Mouse (Mus musculus): ENCODE data around the gene Tec.
A peak's percentile ranks its signal among the peaks of the same experiment; 100 is the strongest.

Gene Tec

DNA sequence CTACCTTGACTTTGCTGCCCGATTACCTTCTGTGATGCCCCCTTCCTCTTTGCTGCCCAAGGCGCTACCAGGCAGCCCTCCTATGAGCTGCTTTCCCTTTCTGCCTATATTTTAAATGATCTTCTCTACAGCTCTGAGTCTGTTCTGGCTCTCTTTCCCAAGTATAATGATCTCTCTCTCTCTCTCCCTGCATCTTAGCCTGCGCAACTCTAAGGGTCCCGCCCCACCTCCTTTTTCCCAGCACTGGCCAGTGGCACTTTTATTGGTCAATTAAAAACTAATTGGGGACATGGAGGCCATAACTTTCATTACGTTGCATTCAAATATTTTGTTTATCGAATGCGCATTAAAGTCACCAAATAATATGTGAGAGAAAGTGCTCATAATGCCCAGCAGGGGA is 20.0 kb upstream of the Tec start:
- DNase-seq = no peak

DNA sequence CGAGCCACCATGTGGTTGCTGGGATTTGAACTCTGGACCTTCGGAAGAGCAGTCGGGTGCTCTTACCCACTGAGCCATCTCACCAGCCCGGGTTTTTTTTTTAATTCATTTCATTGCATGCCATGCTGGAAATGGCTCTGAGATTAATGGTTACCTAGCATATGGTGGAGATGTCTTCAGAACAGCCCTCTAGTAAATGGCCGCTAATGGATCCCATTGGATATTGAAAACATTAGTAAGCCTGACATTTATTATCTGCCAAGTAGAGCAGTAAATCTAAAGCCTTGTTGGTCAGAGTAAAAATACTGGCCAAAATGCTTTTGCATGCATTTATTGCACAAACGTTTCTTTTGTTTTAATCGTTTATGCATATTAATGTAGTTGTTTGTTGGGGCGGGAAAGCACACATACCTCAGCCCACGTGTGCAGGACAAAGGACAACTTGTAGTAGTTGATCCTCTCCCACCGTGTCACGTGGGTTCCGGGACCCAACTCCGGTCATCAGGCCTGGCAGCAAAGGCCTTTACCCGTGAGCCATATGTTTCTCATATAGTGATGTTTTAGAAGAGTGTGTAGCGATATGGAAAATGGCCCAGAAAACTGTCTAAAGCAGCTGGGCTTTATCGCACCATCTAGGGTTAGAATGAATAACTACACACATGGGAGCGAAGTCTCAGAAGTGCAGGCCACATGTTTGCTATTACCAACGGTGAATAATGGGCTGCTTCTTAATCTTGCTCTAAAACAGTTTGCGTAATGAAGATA is 18.4 kb upstream of the Tec start:
- DNase-seq = no peak

DNA sequence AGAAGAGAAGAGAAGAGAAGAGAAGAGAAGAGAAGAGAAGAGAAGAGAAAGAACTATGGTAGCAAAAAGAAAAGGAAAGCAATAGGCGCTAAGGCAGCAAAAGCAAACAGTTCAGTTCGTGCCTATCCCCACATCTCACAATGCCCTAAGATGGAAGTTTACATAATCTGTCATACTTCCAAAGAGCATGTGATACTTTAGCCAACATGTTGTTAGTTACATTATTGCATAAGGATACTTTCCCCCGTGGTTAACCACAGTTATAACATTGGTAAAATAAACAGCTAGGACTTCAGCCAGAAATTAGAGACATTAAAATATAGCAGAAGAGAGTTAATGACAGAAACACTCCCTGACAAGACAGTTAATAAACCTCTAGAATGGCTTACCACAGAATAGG is 15.4 kb upstream of the Tec start:
- no peak for DNase-seq

DNA sequence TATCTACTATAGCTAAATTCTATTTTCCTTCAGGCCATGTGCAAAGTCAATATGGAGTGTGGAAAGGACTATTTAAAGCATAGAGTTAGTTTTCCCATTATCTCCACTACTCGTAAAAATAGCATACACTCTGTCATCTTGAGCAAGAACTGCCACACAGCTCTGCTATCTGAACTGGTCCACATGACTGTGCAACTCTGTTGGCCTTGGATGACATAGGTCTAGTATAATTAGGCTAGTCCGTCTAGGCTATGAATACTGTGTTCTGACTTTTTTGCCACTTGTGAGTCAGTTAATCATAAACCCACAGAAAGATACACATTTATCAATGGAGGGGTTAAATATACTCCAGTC is 14.1 kb upstream of the Tec start:
- DNase-seq = no peak

DNA sequence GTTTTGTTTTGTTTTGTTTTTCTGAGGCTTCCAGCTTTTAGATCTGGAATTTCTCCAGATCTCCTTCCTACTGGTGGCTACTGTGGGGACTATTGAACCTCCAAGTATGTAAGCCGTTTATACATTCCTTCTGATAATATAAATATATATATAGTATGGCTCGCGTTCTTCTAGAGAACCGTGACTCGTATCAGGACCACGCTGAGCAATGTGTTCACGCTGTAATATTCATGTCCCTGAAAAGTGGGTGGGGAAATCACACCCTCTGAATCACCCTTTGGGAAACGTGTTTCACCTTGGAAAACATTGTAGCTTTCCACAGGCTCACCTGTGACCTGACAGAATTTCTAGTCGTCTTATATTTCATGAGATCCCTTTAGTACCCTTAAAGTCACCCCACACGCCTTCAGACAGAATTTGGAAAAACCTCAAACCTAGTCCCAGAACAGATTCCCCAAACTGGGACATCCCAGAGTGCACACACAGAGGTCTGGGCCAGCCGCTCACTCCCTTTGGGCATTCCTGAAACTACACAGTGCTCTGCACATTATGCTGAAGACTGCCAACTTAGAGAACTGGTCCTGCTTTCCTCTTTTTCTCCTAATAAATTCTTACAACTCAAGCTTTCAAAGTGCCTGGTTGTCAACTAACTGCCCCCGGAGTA is 13.6 kb upstream of the Tec start:
- no peak for DNase-seq

DNA sequence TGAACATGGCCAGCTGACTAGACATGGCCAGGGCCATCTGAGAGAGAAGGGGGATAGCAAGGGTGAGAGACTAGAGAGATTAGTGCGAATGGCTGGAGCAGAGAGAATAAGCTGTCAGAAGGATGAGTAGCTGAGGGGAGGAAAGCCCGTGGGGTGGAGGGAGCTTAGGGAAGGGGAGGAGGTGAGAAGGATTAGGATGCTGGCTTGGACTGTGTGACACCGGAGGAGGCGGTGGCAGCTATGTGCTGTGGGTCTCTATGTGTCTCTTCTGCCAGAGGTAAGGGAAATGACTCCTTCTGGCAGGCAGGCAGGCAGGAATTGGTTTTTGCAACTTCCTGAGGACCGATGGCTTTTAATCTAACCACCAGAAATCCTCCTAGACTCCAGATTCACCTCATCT is 11.5 kb upstream of the Tec start:
- no peak for DNase-seq

DNA sequence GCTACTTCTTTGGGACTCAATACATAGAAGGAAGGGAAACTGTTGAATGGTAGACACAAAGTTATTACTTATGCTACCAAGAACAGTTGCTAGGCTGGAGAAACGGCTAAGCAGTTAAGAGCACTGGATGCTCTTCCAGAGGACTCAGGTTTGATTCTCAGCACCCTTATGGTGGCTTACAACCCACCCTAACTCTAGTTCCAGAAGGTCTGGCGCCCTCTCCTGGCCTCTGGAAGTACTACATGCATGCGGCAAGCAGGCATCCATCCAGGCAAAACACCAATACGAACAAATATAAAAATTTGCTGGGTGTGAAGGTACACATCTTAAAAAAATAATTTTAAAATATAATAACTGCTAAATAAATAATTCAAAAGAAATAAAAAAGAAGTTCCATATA is 2.8 kb upstream of the Tec start:
- DNase-seq = no peak

DNA sequence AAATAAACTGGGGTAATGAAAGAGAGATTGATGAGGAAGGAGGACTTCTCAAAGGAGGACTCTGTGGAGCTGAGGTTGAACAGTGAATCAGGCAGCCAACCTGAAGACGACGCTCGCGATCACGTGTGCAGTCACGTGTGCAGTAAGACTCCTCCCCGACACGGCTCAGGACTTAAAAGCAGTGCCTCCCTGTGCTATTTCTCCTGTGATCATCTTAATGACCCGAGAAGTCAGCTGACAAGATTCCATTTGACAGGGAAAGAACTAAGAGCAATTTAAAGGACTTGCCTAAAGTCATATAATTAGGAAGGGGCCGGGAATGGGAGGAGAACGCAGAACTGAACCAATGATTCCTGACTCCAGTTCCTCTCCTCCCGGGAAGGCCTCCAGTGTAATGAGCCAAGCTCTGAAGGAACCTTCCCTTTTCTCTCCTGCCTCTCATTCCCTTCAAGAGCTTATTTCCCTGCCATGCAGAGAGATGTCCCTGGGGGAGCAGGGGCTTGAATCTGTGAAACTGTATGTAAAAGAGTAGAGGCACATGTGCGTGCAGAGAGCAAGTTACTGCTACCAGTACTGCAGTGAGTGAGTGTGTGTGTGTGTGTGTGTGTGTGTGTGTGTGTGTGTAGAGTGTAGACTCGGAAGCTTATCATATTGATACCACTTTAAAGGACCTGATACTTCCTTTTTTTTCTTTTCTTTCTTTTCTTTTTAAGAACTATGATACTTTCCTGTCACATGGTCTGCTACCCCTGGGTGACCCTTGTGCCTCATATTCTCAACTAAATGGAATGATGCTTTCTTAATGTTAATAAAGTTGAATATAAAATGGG is 1.7 kb upstream of the Tec start:
- DNase-seq = no peak

DNA sequence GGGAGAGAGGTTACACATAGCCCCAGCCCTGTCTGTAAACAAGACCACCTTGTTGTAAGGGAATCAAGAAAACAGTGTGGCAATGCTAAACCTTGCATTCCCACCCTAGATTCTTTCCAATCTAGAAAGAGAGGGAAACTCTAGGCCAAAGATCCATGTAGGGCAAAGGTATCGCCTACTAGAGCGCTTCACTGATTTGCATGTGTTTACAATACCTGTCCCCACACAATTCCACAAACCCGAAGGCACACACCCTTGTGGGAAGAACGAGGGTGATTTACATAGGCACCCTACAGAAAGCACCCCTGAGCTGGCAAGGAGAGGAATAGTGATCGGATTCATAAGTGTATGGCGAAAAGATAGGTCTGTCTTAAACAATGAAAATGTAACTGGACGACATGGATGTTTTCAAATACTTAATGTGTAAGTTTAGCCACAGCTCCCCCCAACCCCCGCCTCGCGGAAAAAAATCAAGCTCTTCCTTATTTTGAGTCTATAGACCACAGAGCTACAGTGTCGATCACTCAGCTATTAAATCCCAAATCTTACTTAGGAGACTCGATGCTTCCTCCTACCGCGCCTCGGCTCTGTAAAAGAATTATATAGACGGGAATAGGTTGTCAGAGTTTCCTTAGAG is 1.1 kb downstream of the Tec start:
- DNase-seq = no peak

DNA sequence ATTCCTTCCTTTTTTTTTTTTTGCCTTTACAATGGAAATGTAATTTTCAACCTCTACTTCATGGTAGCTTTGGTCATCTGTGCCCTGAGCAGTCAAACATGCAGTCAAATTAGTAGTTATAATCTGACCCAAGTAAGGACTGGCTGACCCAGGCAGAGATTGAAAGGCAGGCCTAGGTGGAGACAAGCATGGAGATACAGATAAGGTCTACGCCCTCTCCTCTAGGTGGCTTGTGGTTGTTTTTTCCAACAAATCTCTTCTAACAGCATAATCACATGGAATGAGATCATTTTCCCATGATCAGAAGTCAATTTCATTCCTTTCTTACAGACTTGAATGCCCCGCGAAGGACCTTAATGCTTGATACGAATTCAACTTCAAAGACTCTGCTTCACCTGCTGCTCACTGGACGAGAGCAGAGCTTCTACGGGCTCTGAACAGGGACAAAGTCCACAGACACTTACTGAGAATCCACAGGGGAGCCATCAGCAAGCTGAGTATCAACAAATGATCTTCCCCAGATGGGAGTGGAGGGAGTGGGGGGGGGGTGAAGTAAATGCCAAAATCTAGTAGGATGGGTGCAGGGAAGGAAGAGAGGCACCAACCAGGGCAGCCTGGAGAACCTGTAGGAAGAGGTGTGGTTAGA is 1.9 kb downstream of the Tec start:
- no peak for DNase-seq

DNA sequence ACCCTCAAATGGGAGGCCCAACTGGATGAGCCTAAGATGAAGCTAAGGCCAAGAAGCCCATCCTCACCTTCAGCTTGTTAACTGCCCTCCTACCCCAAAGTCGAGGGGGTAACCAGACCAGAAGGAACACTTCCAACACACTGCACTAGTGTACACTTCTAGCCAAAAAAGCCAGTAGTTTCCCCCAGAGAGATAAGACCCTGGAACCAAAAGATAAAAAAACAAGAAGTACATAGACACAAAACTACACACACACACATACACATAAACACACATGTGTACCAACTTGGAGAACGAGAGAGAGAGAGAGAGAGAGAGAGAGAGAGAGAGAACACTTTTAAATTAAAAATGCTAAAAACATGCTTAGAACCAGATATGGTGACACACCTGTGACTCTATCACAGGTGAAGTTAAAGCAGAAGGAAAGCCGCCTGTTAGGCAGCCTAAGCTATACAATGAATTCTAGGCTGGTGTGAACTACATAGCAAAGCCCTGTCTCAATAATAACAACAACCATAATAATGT is 3.6 kb downstream of the Tec start:
- DNase-seq = no peak

DNA sequence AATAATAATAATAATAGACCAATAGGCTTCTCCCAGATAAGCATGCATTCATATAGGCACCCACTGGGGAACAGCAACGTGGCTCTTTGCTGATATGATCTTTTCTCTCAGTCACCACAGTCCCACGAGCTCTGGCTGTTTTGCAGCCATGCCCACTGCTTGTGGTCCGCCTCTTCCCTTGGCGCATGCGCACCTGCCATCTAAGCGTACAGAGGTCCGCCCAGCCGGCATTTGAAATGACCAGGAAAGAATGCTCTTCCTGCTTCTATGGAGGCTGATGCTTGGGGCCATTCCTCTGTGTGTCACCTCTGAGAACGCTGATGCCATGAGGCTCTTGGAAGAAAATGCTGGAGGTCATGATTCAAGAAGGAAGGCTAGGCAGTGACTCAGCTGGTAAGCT is 5.1 kb downstream of the Tec start:
- DNase-seq = no peak

DNA sequence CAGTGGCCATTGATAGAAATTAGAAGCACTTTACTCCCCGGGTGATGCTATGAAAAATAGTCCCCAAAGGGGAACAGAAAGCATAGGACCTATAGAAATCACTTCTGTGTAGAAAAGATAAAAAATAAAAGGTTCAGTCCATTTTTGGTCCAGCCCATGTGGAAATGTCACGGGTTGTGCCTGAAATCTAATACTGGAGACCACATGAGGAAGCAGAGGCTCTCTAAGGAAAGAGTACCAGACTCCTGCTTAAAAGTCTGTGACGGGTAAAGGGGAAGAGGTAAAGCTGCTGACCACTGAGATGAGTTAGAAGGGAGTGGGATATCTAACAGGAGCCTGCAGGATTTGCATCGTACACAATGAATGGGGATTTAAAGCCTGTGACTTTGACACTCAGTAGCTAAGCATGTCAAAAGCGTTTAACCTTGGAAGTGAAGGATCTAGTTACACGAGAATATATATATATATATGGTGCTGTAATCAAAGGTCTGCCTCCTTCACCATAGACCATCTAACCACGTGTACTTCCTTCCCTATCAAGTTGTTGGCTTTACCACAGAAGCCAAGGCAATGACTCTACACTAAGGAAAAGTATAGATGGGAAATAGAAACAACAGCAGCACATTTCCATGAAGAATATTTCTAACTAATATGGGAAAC is 6.4 kb downstream of the Tec start:
- DNase-seq = no peak

DNA sequence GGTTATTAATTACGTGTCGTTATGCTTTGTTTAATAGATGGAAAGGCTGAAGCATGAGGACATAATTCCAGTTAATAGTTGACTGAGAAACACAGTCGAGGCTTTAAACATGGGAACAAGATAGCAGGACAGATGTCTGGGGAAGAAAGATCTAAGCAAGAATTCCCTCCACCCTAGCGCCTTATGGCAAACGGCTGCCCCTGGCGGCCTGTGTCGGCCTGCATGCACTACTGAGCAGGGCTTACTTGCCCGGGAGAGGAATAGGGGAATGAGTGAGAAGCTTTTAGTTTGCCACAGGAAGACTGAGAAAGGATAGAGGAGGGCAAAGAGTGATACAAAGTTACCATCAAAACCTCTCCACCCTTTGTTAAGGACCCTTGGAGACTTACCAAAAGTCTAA is 7.4 kb downstream of the Tec start:
- DNase-seq = no peak

DNA sequence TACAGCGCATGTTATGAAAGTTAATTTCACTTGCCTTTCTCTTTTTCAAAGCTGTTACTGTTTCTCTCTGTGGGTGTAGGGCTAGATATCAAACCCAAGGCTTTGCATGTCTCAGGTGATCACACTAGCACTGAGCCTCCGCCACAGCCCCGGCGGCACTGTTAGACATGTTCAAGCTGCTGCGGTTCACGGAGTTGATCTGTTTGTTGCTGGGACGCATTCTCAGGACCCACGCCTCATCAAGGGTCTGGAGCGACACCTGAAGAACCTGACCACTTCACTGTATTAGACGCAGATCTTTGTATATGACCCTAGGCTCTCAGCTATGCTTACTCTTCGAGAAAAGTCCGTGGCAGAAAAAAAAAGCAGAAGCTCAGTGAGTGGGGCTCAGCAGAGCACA is 10.0 kb downstream of the Tec start:
- no peak for DNase-seq

DNA sequence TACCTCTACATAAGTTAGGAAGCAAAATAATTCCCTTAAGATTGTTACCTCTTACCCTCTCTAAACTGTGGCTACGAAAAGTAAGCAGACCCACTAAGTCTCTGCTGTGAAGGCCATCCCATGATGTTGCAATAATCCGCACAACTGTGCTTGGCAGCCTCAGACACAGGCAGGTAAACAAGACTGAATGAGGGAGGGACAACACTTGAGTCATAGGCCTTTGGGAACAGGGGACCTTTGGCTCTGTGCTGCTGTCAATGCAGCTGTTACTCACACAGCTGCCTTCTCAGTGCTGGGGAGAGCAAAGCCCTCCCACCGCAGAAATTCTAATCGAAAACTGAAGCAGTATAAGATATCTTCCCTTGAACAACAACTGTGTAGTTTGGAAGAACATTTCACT is 10.5 kb downstream of the Tec start:
- no peak for DNase-seq

DNA sequence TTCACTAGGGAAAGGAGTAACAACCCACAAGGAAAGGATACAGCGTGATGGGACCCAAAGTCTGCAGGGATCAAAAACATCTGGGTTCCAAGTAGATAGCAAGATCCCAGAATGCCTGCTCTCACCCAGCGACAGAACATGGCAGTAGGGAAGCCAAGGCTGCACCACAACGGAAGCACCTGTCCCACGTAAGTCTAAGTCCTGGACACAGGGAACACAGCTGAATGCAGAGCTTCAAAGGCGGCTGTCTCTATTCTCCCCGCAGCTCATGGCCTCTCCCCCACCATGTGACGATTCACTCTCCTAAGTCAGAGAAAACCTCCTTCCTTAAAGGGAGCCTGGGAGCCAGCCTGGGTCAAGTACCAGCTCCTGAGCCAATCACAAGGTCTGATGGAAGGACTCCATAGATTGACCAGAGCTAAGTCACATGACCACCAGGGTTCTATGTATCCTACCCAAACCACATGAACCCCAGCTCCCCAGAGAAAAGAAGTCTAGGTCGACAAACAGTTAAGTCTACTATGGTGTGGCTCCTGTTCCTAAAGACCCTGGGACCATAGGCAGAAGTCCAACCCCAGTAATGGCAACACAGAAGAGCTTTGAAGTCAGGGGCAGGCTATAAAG is 11.9 kb downstream of the Tec start:
- no peak for DNase-seq

DNA sequence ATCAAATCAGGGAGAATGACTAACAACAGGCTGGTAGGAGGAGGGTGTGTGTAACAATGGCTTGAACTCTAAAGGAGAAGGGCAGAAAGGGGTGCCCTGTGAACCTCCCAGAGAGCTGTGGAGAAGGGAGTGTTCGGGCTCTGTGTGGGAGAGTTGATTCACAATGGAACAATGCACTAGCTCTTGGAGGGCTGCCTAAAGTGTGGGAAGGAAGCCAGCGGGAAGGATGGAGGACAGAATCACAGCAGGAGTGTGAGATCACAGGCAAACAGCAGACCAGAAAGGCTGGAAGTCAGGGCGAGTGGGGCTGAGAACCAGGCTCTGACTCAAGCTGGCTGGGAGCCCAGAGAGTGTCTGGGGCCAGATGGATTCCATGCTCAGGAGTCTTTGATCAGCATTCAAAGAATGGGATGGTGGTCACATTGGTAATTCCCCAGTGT is 12.6 kb downstream of the Tec start:
- DNase-seq = peak; percentile 62

DNA sequence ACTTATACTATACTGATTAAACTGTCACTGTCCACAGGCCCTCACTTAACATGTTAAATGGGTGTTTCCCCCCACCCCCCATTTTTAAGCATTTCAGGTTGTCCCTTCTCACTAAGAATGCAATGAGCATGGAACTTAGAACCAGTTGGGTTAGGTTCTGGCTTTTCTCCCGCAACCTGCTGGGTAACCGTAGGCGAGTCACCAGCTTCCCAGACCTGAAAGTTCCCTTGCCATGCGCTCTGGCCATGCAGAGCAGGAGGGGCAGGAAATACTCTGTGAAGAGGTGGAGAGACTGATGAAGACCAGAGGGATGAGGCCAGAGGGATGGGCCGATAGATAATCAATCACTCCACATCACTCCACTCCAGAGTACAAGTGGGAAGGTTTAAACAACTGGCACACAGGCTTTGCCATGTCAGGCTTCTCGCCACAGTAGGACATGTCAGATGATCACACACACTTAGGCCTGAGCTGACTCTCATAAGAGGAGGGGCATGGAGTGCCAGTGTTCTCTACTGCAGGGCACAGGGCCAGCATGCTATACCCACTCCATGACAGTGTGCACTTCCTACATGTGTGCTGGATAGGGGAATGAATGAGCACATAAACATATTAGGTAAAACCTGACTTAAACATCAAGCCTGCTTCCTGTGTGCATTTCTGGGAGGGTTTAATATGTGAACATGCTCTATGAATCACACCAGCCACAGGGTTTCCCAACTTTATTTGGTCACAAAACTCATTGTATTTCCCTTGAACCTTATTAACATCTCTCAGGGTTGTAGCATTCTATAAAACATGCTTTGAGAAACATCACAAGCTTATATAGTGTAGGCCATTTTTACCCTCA is 13.9 kb downstream of the Tec start:
- no peak for DNase-seq

DNA sequence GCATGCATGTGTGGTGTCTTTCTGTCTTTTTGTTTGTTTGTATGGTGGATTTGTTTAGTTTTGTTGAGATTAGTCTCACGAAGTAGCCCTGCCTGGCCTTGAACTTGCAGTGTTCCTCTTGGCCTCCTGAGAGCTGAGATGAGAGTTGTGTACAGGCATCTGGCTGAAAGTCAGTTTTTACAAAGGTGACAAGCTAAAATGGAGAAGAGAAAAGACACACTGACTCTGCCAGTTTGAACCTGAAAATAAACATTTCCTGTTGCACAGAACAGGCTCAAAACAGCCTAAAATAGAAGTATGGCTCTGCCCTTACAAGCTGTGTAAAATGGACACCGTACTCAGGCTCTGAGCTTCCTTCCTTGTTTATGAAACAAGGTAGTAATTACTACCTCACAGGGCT is 14.9 kb downstream of the Tec start:
- DNase-seq = no peak

Measured in right cerebral cortex, postnatal 14 days (tissue).